Mouse (Mus musculus): ENCODE measurements around the gene Gpt2.

Gene Gpt2

GRCm38 (mm10) chr8:85526105-85526504 lies 33.7 kb downstream of the Gpt2 start:
- DNase-seq (ENCODE audit: low read depth, low spot score) = peak; percentile 78

GRCm38 (mm10) chr8:85528959-85529358 lies 36.6 kb downstream of the Gpt2 start:
- DNase-seq (ENCODE audit: low read depth, low spot score) = peak; percentile 83

- peak; percentile 65 for DNase-seq (ENCODE audit: low read depth, low spot score)
Measured at GRCm38 (mm10) chr8:85530717-85531116, 38.3 kb downstream of the Gpt2 start.

- no peak for DNase-seq (ENCODE audit: low read depth, low spot score)
Measured at GRCm38 (mm10) chr8:85531471-85531870, 39.1 kb downstream of the Gpt2 start.

- DNase-seq (ENCODE audit: low read depth, low spot score) = peak; percentile 32
Measured at GRCm38 (mm10) chr8:85532843-85533242, 40.5 kb downstream of the Gpt2 start.

- no peak for DNase-seq (ENCODE audit: low read depth, low spot score)
Measured at GRCm38 (mm10) chr8:85533434-85533833, 41.1 kb downstream of the Gpt2 start.

GRCm38 (mm10) chr8:85534163-85534562 lies 41.8 kb downstream of the Gpt2 start:
- DNase-seq (ENCODE audit: low read depth, low spot score) = no peak

- no peak for DNase-seq (ENCODE audit: low read depth, low spot score)
Measured at GRCm38 (mm10) chr8:85536332-85536731, 44.0 kb downstream of the Gpt2 start.

- no peak for DNase-seq (ENCODE audit: low read depth, low spot score)
Measured at GRCm38 (mm10) chr8:85551934-85552333, 59.6 kb downstream of the Gpt2 start.

- peak; percentile 73 for DNase-seq (ENCODE audit: low read depth, low spot score)
Measured at GRCm38 (mm10) chr8:85554391-85555180, 62.2 kb downstream of the Gpt2 start.

GRCm38 (mm10) chr8:85555181-85556145 lies 63.1 kb downstream of the Gpt2 start, which contains the start of gene Dnaja2:
Gene Dnaja2, minus strand, starts transcription at chr8:85555344.
- peak; percentile 76 for DNase-seq (ENCODE audit: low read depth, low spot score)

GRCm38 (mm10) chr8:85556986-85557600 lies 64.7 kb downstream of the Gpt2 start:
- peak; percentile 39 for DNase-seq (ENCODE audit: low read depth, low spot score)

GRCm38 (mm10) chr8:85557601-85557986 lies 65.2 kb downstream of the Gpt2 start:
- peak; percentile 86 for DNase-seq (ENCODE audit: low read depth, low spot score)

- DNase-seq (ENCODE audit: low read depth, low spot score) = no peak
Measured at GRCm38 (mm10) chr8:85559201-85559600, 66.8 kb downstream of the Gpt2 start.

- DNase-seq (ENCODE audit: low read depth, low spot score) = no peak
Measured at GRCm38 (mm10) chr8:85559966-85560365, 67.6 kb downstream of the Gpt2 start.

GRCm38 (mm10) chr8:85563336-85563735 lies 71.0 kb downstream of the Gpt2 start:
- DNase-seq (ENCODE audit: low read depth, low spot score) = no peak

- DNase-seq (ENCODE audit: low read depth, low spot score) = no peak
Measured at GRCm38 (mm10) chr8:85565186-85565585, 72.8 kb downstream of the Gpt2 start.

GRCm38 (mm10) chr8:85567801-85568200 lies 75.4 kb downstream of the Gpt2 start:
- DNase-seq (ENCODE audit: low read depth, low spot score) = no peak

GRCm38 (mm10) chr8:85570466-85570865 lies 78.1 kb downstream of the Gpt2 start:
- DNase-seq (ENCODE audit: low read depth, low spot score) = no peak

GRCm38 (mm10) chr8:85573972-85574496 lies 81.7 kb downstream of the Gpt2 start:
- peak; percentile 12 for DNase-seq (ENCODE audit: low read depth, low spot score)
